Mouse (Mus musculus): ENCODE measurements around the gene Cdkal1. TPM values are rescaled to one million over a fixed set of nuclear protein-coding genes. Genes with fewer than 3 reads are reported as not detected.
A peak's percentile ranks its signal among the peaks of the same experiment; 100 is the strongest.

Cdkal1 gene
- polyA plus RNA-seq, 1 experiment: 0.55 TPM

DNA sequence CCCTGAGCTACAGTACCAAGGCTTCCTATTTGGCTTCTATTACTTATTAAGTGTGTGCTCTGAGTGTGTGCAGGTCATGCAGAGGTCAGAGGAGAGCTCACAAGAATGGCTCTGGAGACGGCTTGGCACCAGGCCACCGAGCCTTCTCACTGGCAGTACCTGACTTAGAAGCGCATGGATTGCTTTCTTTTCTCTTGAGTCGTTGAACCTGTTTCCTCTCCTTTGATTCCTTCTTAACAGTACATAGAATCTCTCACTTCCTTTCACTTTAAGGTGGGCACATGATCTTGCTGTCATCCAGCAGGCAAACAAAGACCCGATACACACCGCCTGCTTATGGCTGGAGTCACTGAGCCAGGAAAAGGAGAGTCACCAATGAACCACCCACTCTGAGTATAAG lies 74.8 kb downstream of the Cdkal1 start:
- H3K27ac ChIP-seq (ENCODE audit: insufficient read depth, low read depth, low read length): peak overlapping the region; percentile 9; the same call in 1 of the 2 replicates
- no peak overlapping the region for H3K4me3 ChIP-seq (ENCODE audit: low read depth, low read length)
- peaks cover 3% of the 10 kb centered on the region; the same call in 1 of the 2 replicates for H3K4me1 ChIP-seq (ENCODE audit: control insufficient read depth, insufficient read depth, insufficient read length, low read length)
- no peaks in the 10 kb centered on the region for H3K27me3 ChIP-seq (ENCODE audit: control insufficient read depth, insufficient read depth, low read length)
- WGBS: 13% methylated on average over 6 of the region's 6 CpGs
- peaks cover 3% of the 10 kb centered on the region; the same call in 1 of the 2 replicates for H3K36me3 ChIP-seq (ENCODE audit: control insufficient read depth, insufficient read depth, low read length)
- TF ChIP-seq POLR2A (IDR thresholded peaks at IDR 0.05; ENCODE audit: low read depth, low read length) (no peak), CTCF (IDR thresholded peaks at IDR 0.05; ENCODE audit: extremely low read depth, insufficient read length, insufficient replicate concordance, low read depth, low read length) (no peak)

DNA sequence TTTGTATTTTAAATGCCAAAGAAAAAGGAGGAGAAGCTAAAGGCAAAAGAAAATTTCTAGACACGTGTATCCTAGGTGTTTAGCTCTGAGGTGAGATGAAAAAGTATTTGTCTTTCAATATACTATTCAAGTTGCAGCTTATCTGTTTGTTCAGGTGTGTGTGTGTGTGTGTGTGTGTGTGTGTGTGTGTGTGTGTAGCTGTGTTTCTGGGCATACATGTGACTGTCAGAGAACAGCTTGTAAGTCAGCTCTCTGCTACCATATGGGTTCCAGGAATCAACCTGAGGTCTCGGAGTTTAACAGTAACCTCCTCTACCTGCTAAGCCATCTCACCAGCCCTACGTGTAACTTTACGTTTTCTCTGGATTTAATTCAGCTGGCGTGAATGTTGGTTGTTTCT lies 76.0 kb downstream of the Cdkal1 start:
- H3K4me3 ChIP-seq (ENCODE audit: low read depth, low read length): no peak overlapping the region
- H3K27me3 ChIP-seq (ENCODE audit: control insufficient read depth, insufficient read depth, low read length): no peaks in the 10 kb centered on the region
- no peak for TF ChIP-seq CTCF (IDR thresholded peaks at IDR 0.05; ENCODE audit: extremely low read depth, insufficient read length, insufficient replicate concordance, low read depth, low read length)
- H3K36me3 ChIP-seq (ENCODE audit: control insufficient read depth, insufficient read depth, low read length): peaks cover 3% of the 10 kb centered on the region; the same call in 1 of the 2 replicates
- peaks cover 3% of the 10 kb centered on the region; the same call in 1 of the 2 replicates for H3K4me1 ChIP-seq (ENCODE audit: control insufficient read depth, insufficient read depth, insufficient read length, low read length)
- H3K27ac ChIP-seq (ENCODE audit: insufficient read depth, low read depth, low read length): no peak overlapping the region
- WGBS: 90% methylated on average over 5 of the region's 5 CpGs

- Histone ChIP-seq H3K27ac (ENCODE audit: insufficient read depth, low read depth, low read length) (no peak overlapping the region), H3K4me3 (ENCODE audit: low read depth, low read length) (no peak overlapping the region), H3K27me3 (ENCODE audit: control insufficient read depth, insufficient read depth, low read length) (no peaks in the 10 kb centered on the region), H3K36me3 (ENCODE audit: control insufficient read depth, insufficient read depth, low read length) (peaks cover 3% of the 10 kb centered on the region; the same call in 1 of the 2 replicates), H3K4me1 (ENCODE audit: control insufficient read depth, insufficient read depth, insufficient read length, low read length) (peaks cover 3% of the 10 kb centered on the region; the same call in 1 of the 2 replicates)
- TF ChIP-seq POLR2A (IDR thresholded peaks at IDR 0.05; ENCODE audit: low read depth, low read length) (no peak), CTCF (IDR thresholded peaks at IDR 0.05; ENCODE audit: extremely low read depth, insufficient read length, insufficient replicate concordance, low read depth, low read length) (no peak)
- WGBS: 84% methylated on average over 5 of the region's 5 CpGs
Measured at GRCm38 (mm10) chr13:29779116-29779515, 76.4 kb downstream of the Cdkal1 start.

DNA sequence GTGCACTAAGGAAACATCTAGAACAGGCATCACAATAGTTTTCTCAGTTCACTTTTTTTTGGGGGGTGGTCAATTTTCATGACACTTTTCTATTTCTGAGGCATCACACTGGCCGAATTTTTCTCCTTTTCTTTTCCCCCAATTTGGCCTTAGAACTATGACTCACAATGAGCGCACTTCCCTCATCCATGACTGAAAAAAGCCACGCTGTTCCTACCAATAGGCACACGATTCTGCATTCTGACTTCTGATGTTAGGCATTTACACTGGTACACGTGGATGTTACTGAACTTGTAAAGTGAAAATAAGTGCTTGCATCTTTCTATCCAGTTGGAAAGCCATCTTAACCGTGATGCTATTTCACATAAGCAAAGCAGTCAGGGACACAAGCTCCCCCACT lies 77.3 kb downstream of the Cdkal1 start:
- TF ChIP-seq CTCF (IDR thresholded peaks at IDR 0.05; ENCODE audit: extremely low read depth, insufficient read length, insufficient replicate concordance, low read depth, low read length) (no peak), POLR2A (IDR thresholded peaks at IDR 0.05; ENCODE audit: low read depth, low read length) (no peak)
- no peak overlapping the region for H3K27ac ChIP-seq (ENCODE audit: insufficient read depth, low read depth, low read length)
- 90% methylated on average over 6 of the region's 6 CpGs for WGBS
- H3K4me1 ChIP-seq (ENCODE audit: control insufficient read depth, insufficient read depth, insufficient read length, low read length): peaks cover 7% of the 10 kb centered on the region; the same call in 1 of the 2 replicates
- H3K27me3 ChIP-seq (ENCODE audit: control insufficient read depth, insufficient read depth, low read length): no peaks in the 10 kb centered on the region
- H3K4me3 ChIP-seq (ENCODE audit: low read depth, low read length): no peak overlapping the region
- H3K36me3 ChIP-seq (ENCODE audit: control insufficient read depth, insufficient read depth, low read length): peaks cover 3% of the 10 kb centered on the region; the same call in 1 of the 2 replicates

GRCm38 (mm10) chr13:29777225-29777624 lies 78.2 kb downstream of the Cdkal1 start:
- WGBS: 92% methylated on average over 4 of the region's 4 CpGs
- TF ChIP-seq POLR2A (IDR thresholded peaks at IDR 0.05; ENCODE audit: low read depth, low read length) (no peak), CTCF (IDR thresholded peaks at IDR 0.05; ENCODE audit: extremely low read depth, insufficient read length, insufficient replicate concordance, low read depth, low read length) (no peak)

GRCm38 (mm10) chr13:29775603-29776230 lies 79.8 kb downstream of the Cdkal1 start:
- no peaks in the 10 kb centered on the region for H3K27me3 ChIP-seq (ENCODE audit: control insufficient read depth, insufficient read depth, low read length)
- no peak overlapping the region for H3K4me3 ChIP-seq (ENCODE audit: low read depth, low read length)
- TF ChIP-seq CTCF (IDR thresholded peaks at IDR 0.05; ENCODE audit: extremely low read depth, insufficient read length, insufficient replicate concordance, low read depth, low read length) (no peak), POLR2A (IDR thresholded peaks at IDR 0.05; ENCODE audit: low read depth, low read length) (no peak)
- H3K27ac ChIP-seq (ENCODE audit: insufficient read depth, low read depth, low read length): no peak overlapping the region
- peaks cover 3% of the 10 kb centered on the region; the same call in 1 of the 2 replicates for H3K36me3 ChIP-seq (ENCODE audit: control insufficient read depth, insufficient read depth, low read length)
- peaks cover 5% of the 10 kb centered on the region; the same call in 1 of the 2 replicates for H3K4me1 ChIP-seq (ENCODE audit: control insufficient read depth, insufficient read depth, insufficient read length, low read length)
- 96% methylated on average over 8 of the region's 8 CpGs for WGBS

More at GRCm38 (mm10) chr13:29777225-29777624, 78.2 kb downstream of the Cdkal1 start:
- Histone ChIP-seq H3K27ac (ENCODE audit: insufficient read depth, low read depth, low read length) (no peak overlapping the region), H3K27me3 (ENCODE audit: control insufficient read depth, insufficient read depth, low read length) (no peaks in the 10 kb centered on the region), H3K4me1 (ENCODE audit: control insufficient read depth, insufficient read depth, insufficient read length, low read length) (peaks cover 7% of the 10 kb centered on the region; the same call in 1 of the 2 replicates), H3K36me3 (ENCODE audit: control insufficient read depth, insufficient read depth, low read length) (peaks cover 3% of the 10 kb centered on the region; the same call in 1 of the 2 replicates), H3K4me3 (ENCODE audit: low read depth, low read length) (no peak overlapping the region)

- TF ChIP-seq POLR2A (IDR thresholded peaks at IDR 0.05; ENCODE audit: low read depth, low read length) (no peak), CTCF (IDR thresholded peaks at IDR 0.05; ENCODE audit: extremely low read depth, insufficient read length, insufficient replicate concordance, low read depth, low read length) (no peak)
- peaks cover 3% of the 10 kb centered on the region; the same call in 1 of the 2 replicates for H3K36me3 ChIP-seq (ENCODE audit: control insufficient read depth, insufficient read depth, low read length)
- peaks cover 6% of the 10 kb centered on the region for H3K4me1 ChIP-seq (ENCODE audit: control insufficient read depth, insufficient read depth, insufficient read length, low read length)
- H3K27ac ChIP-seq (ENCODE audit: insufficient read depth, low read depth, low read length): no peak overlapping the region
- 52% methylated on average over 6 of the region's 6 CpGs for WGBS
- H3K27me3 ChIP-seq (ENCODE audit: control insufficient read depth, insufficient read depth, low read length): no peaks in the 10 kb centered on the region
- H3K4me3 ChIP-seq (ENCODE audit: low read depth, low read length): no peak overlapping the region
Measured at GRCm38 (mm10) chr13:29773563-29773962, 81.9 kb downstream of the Cdkal1 start.

Data from small intestine, adult 2 months (tissue).